ENCODE assay signal across 8 mouse cellular contexts in genomic region chr9:75050003-75050402, GRCm38 (mm10). TPM values are rescaled to one million over a fixed set of nuclear protein-coding genes. Genes with fewer than 3 reads are reported as not detected.
A peak's percentile ranks its signal among the peaks of the same experiment; 100 is the strongest.
DNase-seq lines count a peak whose midpoint lies in the region; ATAC-seq and TF ChIP-seq lines count a peak whose summit lies in the region.

No protein-coding gene starts in this region.

- H3K27ac ChIP-seq in cortical plate, adult 2 months (ENCODE audit: insufficient read depth, low read length) = 0 out of 2 replicates have a peak overlapping the region, but pooled peaks have one; percentile 64
- H3K27ac ChIP-seq in kidney, postnatal 0 days = no peak overlapping the region
- H3K27ac ChIP-seq in liver, embryonic 13.5 days = no peak overlapping the region
- H3K27ac ChIP-seq in neural tube, embryonic 11.5 days (ENCODE audit: low read depth, low read length) = no peak overlapping the region

- H3K36me3 ChIP-seq in C2C12 (ENCODE audit: control insufficient read depth, insufficient read depth) = peaks cover 34% of the 10 kb centered on the region
- no peaks in the 10 kb centered on the region for H3K36me3 ChIP-seq in kidney, postnatal 0 days (ENCODE audit: insufficient read depth, low read length)
- H3K36me3 ChIP-seq in liver, embryonic 13.5 days = peaks cover 16% of the 10 kb centered on the region
- H3K36me3 ChIP-seq in neural tube, embryonic 11.5 days (ENCODE audit: control insufficient read depth, insufficient read depth, low read length) = no peaks in the 10 kb centered on the region

- CTCF ChIA-PET in Patski (lab: Charles Lee) = interaction anchor here (0.5 to 3.1 kb wide), 28 partner anchors 9 to 263 kb away, joined by 3 to 24 read pairs (median 4); partner anchors contain the start of genes Arpp19 and Myo5c

- TF ChIP-seq POLR2A in cortical plate, adult 2 months (IDR thresholded peaks at IDR 0.05; ENCODE audit: extremely low read depth, insufficient read depth, low read length) = no peak

- intact Hi-C loops in gastrocnemius, postnatal 14 days (cut with DNase I; ENCODE audit: low total_unique reads) = no loop called here

- peaks cover 78% of the 10 kb centered on the region for H3K79me2 ChIP-seq in C2C12 (ENCODE audit: control insufficient read depth, insufficient read depth)

- H3K27me3 ChIP-seq in C2C12 (ENCODE audit: control insufficient read depth, insufficient read depth, insufficient read length) (no peaks in the 10 kb centered on the region), Patski (no peaks in the 10 kb centered on the region)
- no peaks in the 10 kb centered on the region for H3K27me3 ChIP-seq in kidney, postnatal 0 days (ENCODE audit: insufficient read depth, low read length)
- no peaks in the 10 kb centered on the region for H3K27me3 ChIP-seq in liver, embryonic 13.5 days
- H3K27me3 ChIP-seq in neural tube, embryonic 11.5 days (ENCODE audit: control insufficient read depth, insufficient read depth, low read length) = no peaks in the 10 kb centered on the region

- peaks cover 50% of the 10 kb centered on the region for H3K79me3 ChIP-seq in C2C12 (ENCODE audit: low read depth)

- ATAC-seq in Patski = peak; percentile 65
- ATAC-seq in kidney, postnatal 0 days (replicated peaks; ENCODE audit: low FRiP score, low read depth) = no peak
- ATAC-seq in liver, embryonic 13.5 days (ENCODE audit: low read depth) = 0 out of 2 replicates have a peak, but pooled peaks have one; percentile 39
- ATAC-seq in neural tube, embryonic 11.5 days (ENCODE audit: insufficient read depth, low FRiP score, low TSS enrichment) = no peak

- 32% methylated on average over 3 of the region's 3 CpGs for WGBS in kidney, postnatal 0 days
- 40% methylated on average over 3 of the region's 3 CpGs for WGBS in liver, embryonic 13.5 days (ENCODE audit: insufficient replicate concordance)
- WGBS in neural tube, embryonic 11.5 days = 40% methylated on average over 3 of the region's 3 CpGs

- in situ Hi-C loops in Patski (cut with MboI; ENCODE audit: low pct_unique_long_range_greater_than_20kb) = loop anchor here (25.0 kb wide), 1 partner anchor 387 kb away; the partner anchor contains the start of gene Leo1

- H3K4me1 ChIP-seq in cortical plate, adult 2 months (ENCODE audit: control insufficient read depth, insufficient read depth, low read length) = peaks cover 3% of the 10 kb centered on the region; the same call in 1 of the 2 replicates
- H3K4me1 ChIP-seq in kidney, postnatal 0 days (replicated peaks; ENCODE audit: insufficient read depth, low read length) = no peaks in the 10 kb centered on the region
- peaks cover 15% of the 10 kb centered on the region for H3K4me1 ChIP-seq in liver, embryonic 13.5 days (replicated peaks)
- no peaks in the 10 kb centered on the region for H3K4me1 ChIP-seq in neural tube, embryonic 11.5 days (ENCODE audit: control insufficient read depth, insufficient read depth, low read length)

- H3K9ac ChIP-seq in kidney, postnatal 0 days (ENCODE audit: low read depth, low read length) = no peak overlapping the region
- H3K9ac ChIP-seq in liver, embryonic 13.5 days = no peak overlapping the region
- H3K9ac ChIP-seq in neural tube, embryonic 11.5 days (ENCODE audit: low read length) = no peak overlapping the region

- POLR2A ChIA-PET in Patski (lab: Charles Lee) = no interaction called here

- H3K4me3 ChIP-seq in C2C12 (ENCODE audit: insufficient read depth, poor library complexity, severe bottlenecking) = no peak overlapping the region
- no peak overlapping the region for H3K4me3 ChIP-seq in cortical plate, adult 2 months (ENCODE audit: insufficient read depth, low read length)
- H3K4me3 ChIP-seq in kidney, postnatal 0 days (replicated peaks; ENCODE audit: low read depth, low read length) = no peak overlapping the region
- no peak overlapping the region for H3K4me3 ChIP-seq in liver, embryonic 13.5 days (replicated peaks)
- H3K4me3 ChIP-seq in neural tube, embryonic 11.5 days (ENCODE audit: low read depth, low read length) = no peak overlapping the region

- no peak for DNase-seq in Patski (ENCODE audit: low read depth, low spot score)
- DNase-seq in gastrocnemius, postnatal 14 days = peak; percentile 50
- peak; percentile 82 for DNase-seq in kidney, postnatal 0 days (ENCODE audit: low spot score)
- peak; percentile 20 for DNase-seq in liver, embryonic 13.5 days
- DNase-seq in neural tube, embryonic 11.5 days (ENCODE audit: low spot score) = peak; percentile 56
- peak; percentile 69 for DNase-seq in thymus, postnatal 14 days

- H3ac ChIP-seq in C2C12 (ENCODE audit: control insufficient read depth, insufficient read length, low read depth) = no peak overlapping the region

- H3K4me2 ChIP-seq in kidney, postnatal 0 days (ENCODE audit: low read length) = no peak overlapping the region
- no peak overlapping the region for H3K4me2 ChIP-seq in liver, embryonic 13.5 days
- H3K4me2 ChIP-seq in neural tube, embryonic 11.5 days (ENCODE audit: low read depth) = no peak overlapping the region

- no peaks in the 10 kb centered on the region for H3K9me3 ChIP-seq in kidney, postnatal 0 days (replicated peaks; ENCODE audit: low read length)
- H3K9me3 ChIP-seq in liver, embryonic 13.5 days (replicated peaks) = no peaks in the 10 kb centered on the region
- no peaks in the 10 kb centered on the region for H3K9me3 ChIP-seq in neural tube, embryonic 11.5 days (ENCODE audit: control insufficient read depth, low read length)

- TF ChIP-seq CTCF in C2C12 (IDR thresholded peaks at IDR 0.05; ENCODE audit: control insufficient read depth, insufficient read depth, insufficient read length) (peak; percentile 87), Patski (IDR thresholded peaks at IDR 0.05) (peak; percentile 97)
- peak; percentile 98 for TF ChIP-seq CTCF in cortical plate, adult 2 months (IDR thresholded peaks at IDR 0.05; ENCODE audit: extremely low read depth, insufficient read depth, low read length)
- TF ChIP-seq CTCF in kidney, postnatal 0 days (IDR thresholded peaks at IDR 0.05; ENCODE audit: low read depth) = peak; percentile 98

TF ChIP-seq in C2C12, 6 proteins besides CTCF, POLR2A, EP300 and RAD21:
- TF ChIP-seq MYOG (IDR thresholded peaks at IDR 0.05; ENCODE audit: control insufficient read depth, extremely low read depth, insufficient read length) (no peak), MAX (IDR thresholded peaks at IDR 0.05) (no peak), MYOD1 (IDR thresholded peaks at IDR 0.05; ENCODE audit: control insufficient read depth, insufficient read length, low read depth) (no peak), USF1 (IDR thresholded peaks at IDR 0.05; ENCODE audit: low read depth) (no peak), CEBPB (IDR thresholded peaks at IDR 0.05; ENCODE audit: low read depth) (no peak), FOSL1 (IDR thresholded peaks at IDR 0.05; ENCODE audit: insufficient read depth, low read length, poor library complexity, severe bottlenecking) (no peak)

RNA-seq across cellular contexts. Expression of gene Arpp19, which starts 12.6 kb away (rescaled TPM):
- polyA plus RNA-seq in C2C12 (2012; fragmentation: generic; extraction: Trizol) (232 TPM), Patski (2021) (167 TPM)
- 390 and 417 TPM in 2 replicates for polyA plus RNA-seq in cortical plate, adult 2 months (2012; rRNA removed)
- 100 to 1,000 TPM; 117 to 122 TPM for total RNA-seq in gastrocnemius, postnatal 14 days (2021)
- polyA plus RNA-seq in kidney, postnatal 0 days (2015; fragmentation: Nextera tagmentation; extraction: Ambion mirVana) = 360 and 366 TPM in 2 replicates
- 196 and 229 TPM in 2 replicates for polyA plus RNA-seq in liver, embryonic 13.5 days (2015; fragmentation: Nextera tagmentation; extraction: Ambion mirVana)
- polyA plus RNA-seq in neural tube, embryonic 11.5 days (2014; fragmentation: Nextera tagmentation; extraction: Ambion mirVana) = 302 and 316 TPM in 2 replicates

RNA-seq across cellular contexts. Expression of gene Myo5a, which starts 20.8 kb away (rescaled TPM):
- polyA plus RNA-seq in C2C12 (2012; fragmentation: generic; extraction: Trizol) (30.2 TPM), Patski (2021) (48.3 TPM)
- 115 and 116 TPM in 2 replicates for polyA plus RNA-seq in cortical plate, adult 2 months (2012; rRNA removed)
- total RNA-seq in gastrocnemius, postnatal 14 days (2021) = 10 to 100 TPM; 12.2 to 14.1 TPM
- polyA plus RNA-seq in kidney, postnatal 0 days (2015; fragmentation: Nextera tagmentation; extraction: Ambion mirVana) = 11.8 and 13.5 TPM in 2 replicates
- polyA plus RNA-seq in liver, embryonic 13.5 days (2015; fragmentation: Nextera tagmentation; extraction: Ambion mirVana) = 1.4 and 2.1 TPM in 2 replicates
- polyA plus RNA-seq in neural tube, embryonic 11.5 days (2014; fragmentation: Nextera tagmentation; extraction: Ambion mirVana) = 29.4 and 35.3 TPM in 2 replicates

Comparison
In these comparisons a context has a peak if more than half of its experiments do, and no peak if none do; other contexts are left out.
1. ATAC-seq: peak in Patski (single experiment) and liver, embryonic 13.5 days (single experiment); none in kidney, postnatal 0 days (single experiment) and neural tube, embryonic 11.5 days (single experiment).
2. Peak in every context shown above with its lines, with median percentiles within 50 percentile points of each other: CTCF ChIP-seq.